Mouse (Mus musculus): ENCODE results near the gene Trpc4ap. TPM values are rescaled to one million over a fixed set of nuclear protein-coding genes. Genes with fewer than 3 reads are reported as not detected.

The Trpc4ap gene
- polyA plus RNA-seq, 1 experiment, result 223 TPM

DNA sequence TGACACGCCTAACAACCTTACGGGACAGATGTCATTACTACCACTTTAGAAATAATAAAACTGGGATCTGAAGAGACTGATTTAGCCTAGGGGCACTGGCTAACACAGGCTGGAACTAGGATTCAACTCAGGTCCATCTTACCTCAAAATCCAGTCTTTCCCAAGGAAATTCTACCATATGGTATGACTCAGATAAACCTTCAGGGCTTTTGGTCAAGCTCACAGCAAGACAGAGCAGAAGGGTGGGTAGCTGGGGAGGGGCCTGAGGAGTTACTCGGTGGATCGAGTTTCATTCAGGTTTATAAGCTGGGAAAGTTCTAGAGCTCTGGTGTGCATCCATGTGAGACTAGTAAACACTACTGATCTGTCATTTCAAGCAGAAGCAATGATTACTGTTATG lies 3.0 kb downstream of the Trpc4ap start:
- Histone ChIP-seq H3K4me1 (ENCODE audit: control insufficient read depth, insufficient read depth, low read length) (peaks cover 11% of the 10 kb centered on the region; the same call in 1 of the 2 replicates), H3K27ac (ENCODE audit: insufficient read depth, low read length) (no peak overlapping the region), H3K27me3 (ENCODE audit: control insufficient read depth, insufficient read depth, low read length) (no peaks in the 10 kb centered on the region), H3K4me3 (replicated peaks; ENCODE audit: insufficient read depth, low read depth, low read length) (no peak overlapping the region)
- DNase-seq, result peak in 1 of 2 experiments; percentile 35
- no peak for TF ChIP-seq POLR2A (IDR thresholded peaks at IDR 0.05; ENCODE audit: borderline replicate concordance, insufficient read depth, low read length)
- TF ChIP-seq CTCF (IDR thresholded peaks at IDR 0.05; ENCODE audit: borderline replicate concordance, insufficient read depth, low read depth, low read length), result no peak
- WGBS, result 44% methylated on average over 4 of the region's 4 CpGs

DNA sequence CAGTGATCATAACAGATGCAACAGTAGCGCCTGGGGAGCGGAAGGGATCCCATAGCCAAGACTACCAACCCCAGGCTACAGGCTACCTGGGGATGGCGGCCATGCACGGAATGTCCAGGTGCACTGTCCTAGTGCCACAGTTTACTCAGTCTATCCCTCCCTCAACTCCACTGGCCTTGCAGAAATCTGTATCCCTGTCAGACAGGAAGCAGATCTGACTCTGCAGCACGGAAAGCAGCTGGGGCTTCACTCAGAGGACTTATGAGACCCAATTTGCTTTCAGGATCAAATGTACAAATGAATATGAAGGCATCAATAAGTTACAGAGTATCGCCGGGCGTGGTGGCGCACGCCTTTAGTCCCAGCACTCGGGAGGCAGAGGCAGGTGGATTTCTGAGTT lies 4.4 kb downstream of the Trpc4ap start:
- Histone ChIP-seq H3K4me1 (ENCODE audit: control insufficient read depth, insufficient read depth, low read length) (peaks cover 11% of the 10 kb centered on the region; the same call in 1 of the 2 replicates), H3K4me3 (replicated peaks; ENCODE audit: insufficient read depth, low read depth, low read length) (no peak overlapping the region), H3K27ac (ENCODE audit: insufficient read depth, low read length) (no peak overlapping the region), H3K27me3 (ENCODE audit: control insufficient read depth, insufficient read depth, low read length) (no peaks in the 10 kb centered on the region)
- no peak for DNase-seq
- WGBS, result 74% methylated on average over 11 of the region's 11 CpGs
- TF ChIP-seq POLR2A (IDR thresholded peaks at IDR 0.05; ENCODE audit: borderline replicate concordance, insufficient read depth, low read length) (no peak), CTCF (IDR thresholded peaks at IDR 0.05; ENCODE audit: borderline replicate concordance, insufficient read depth, low read depth, low read length) (no peak)

DNA sequence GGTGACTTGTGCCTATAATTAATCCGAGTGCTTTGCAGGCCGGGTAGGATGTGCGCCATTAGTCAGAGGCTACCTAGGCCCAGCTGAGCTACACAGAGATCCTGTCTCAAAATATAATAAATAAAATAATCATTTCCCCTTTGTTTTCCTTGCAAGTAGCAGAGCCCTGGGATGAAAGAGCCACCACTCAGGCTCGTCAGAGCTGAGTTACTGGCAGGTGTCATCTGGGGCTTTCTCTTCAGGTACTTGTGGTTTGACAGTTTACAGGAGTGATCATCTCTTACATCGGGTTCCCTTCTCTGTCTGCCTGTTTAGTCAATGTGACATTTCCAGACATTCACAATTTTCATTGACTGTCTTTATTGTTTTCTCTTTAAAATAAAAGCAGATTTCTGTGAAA lies 5.6 kb downstream of the Trpc4ap start:
- DNase-seq, result no peak

DNA sequence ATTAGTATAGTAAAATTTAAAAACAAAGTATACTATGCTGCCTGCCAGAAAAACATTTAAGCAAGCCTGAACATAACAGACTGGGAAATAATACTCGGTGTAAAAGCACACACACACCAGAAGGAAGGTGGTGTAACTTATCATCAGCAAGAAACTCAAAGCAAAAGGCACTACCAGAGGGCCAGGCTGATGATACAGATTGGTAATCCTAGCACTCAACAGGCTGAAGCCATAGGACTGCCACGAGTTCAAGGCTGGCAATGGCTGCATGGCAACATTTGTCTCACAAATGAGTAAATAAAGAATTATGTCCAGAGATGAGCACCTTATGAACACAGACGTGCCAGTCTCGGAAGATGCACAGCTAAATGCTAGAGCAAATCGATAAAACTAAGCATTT lies 8.4 kb downstream of the Trpc4ap start:
- 90% methylated on average over 5 of the region's 5 CpGs for WGBS
- no peak for TF ChIP-seq POLR2A (IDR thresholded peaks at IDR 0.05; ENCODE audit: borderline replicate concordance, insufficient read depth, low read length)
- TF ChIP-seq CTCF (IDR thresholded peaks at IDR 0.05; ENCODE audit: borderline replicate concordance, insufficient read depth, low read depth, low read length), result no peak
- Histone ChIP-seq H3K27ac (ENCODE audit: insufficient read depth, low read length) (no peak overlapping the region), H3K27me3 (ENCODE audit: control insufficient read depth, insufficient read depth, low read length) (no peaks in the 10 kb centered on the region), H3K4me3 (replicated peaks; ENCODE audit: insufficient read depth, low read depth, low read length) (no peak overlapping the region), H3K4me1 (ENCODE audit: control insufficient read depth, insufficient read depth, low read length) (peaks cover 18% of the 10 kb centered on the region)
- no peak for DNase-seq

More for the DNA sequence above, 5.6 kb downstream of the Trpc4ap start:
- peaks cover 11% of the 10 kb centered on the region; the same call in 1 of the 2 replicates for H3K4me1 ChIP-seq (ENCODE audit: control insufficient read depth, insufficient read depth, low read length)
- H3K27ac ChIP-seq (ENCODE audit: insufficient read depth, low read length), result no peak overlapping the region
- H3K27me3 ChIP-seq (ENCODE audit: control insufficient read depth, insufficient read depth, low read length), result no peaks in the 10 kb centered on the region
- no peak for TF ChIP-seq CTCF (IDR thresholded peaks at IDR 0.05; ENCODE audit: borderline replicate concordance, insufficient read depth, low read depth, low read length)
- TF ChIP-seq POLR2A (IDR thresholded peaks at IDR 0.05; ENCODE audit: borderline replicate concordance, insufficient read depth, low read length), result no peak
- WGBS, result 78% methylated on average over 5 of the region's 5 CpGs
- H3K4me3 ChIP-seq (replicated peaks; ENCODE audit: insufficient read depth, low read depth, low read length), result no peak overlapping the region

DNA sequence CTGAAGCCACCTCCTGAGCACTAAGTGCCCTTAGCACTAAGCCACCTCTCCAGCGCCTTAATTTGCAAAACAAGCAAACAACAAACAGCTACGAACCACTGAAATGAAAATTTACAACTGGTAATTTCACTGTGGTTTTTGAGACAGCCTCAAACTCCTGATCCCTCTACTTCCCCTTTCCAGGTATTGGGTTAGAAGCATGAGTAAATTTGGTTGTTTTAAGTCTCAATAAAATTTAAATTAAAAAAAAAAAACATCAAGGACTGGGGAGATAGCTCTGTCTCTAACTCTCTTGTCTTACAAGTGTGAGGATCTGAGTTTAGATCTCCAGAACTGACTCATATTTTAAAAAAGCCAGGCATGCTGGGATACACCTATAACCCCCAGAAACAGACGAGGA lies 9.0 kb downstream of the Trpc4ap start:
- Histone ChIP-seq H3K4me3 (replicated peaks; ENCODE audit: insufficient read depth, low read depth, low read length) (no peak overlapping the region), H3K27ac (ENCODE audit: insufficient read depth, low read length) (no peak overlapping the region), H3K4me1 (ENCODE audit: control insufficient read depth, insufficient read depth, low read length) (peaks cover 18% of the 10 kb centered on the region), H3K27me3 (ENCODE audit: control insufficient read depth, insufficient read depth, low read length) (no peaks in the 10 kb centered on the region)
- TF ChIP-seq CTCF (IDR thresholded peaks at IDR 0.05; ENCODE audit: borderline replicate concordance, insufficient read depth, low read depth, low read length) (no peak), POLR2A (IDR thresholded peaks at IDR 0.05; ENCODE audit: borderline replicate concordance, insufficient read depth, low read length) (no peak)
- DNase-seq, result no peak
- WGBS, result 75% methylated on average over 3 of the region's 3 CpGs

DNA sequence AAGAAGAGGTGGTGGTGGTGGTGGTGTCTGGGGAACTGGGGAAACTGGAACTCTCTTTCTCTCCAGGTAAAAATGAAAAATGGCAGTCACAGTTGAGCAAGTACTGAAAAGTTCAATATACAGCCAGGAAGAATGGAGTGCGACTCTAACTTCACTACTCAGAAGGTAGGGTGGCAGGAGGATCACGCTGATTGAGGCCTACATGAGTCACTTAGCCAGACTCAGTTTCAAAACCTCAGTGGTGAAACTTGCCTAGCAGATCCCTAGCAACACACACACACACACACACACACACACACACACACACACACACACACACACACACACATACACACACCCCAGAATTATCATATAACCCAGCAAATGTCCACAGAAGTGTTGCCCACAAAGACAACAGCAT lies 10.3 kb downstream of the Trpc4ap start:
- Histone ChIP-seq H3K4me3 (replicated peaks; ENCODE audit: insufficient read depth, low read depth, low read length) (no peak overlapping the region), H3K4me1 (ENCODE audit: control insufficient read depth, insufficient read depth, low read length) (peaks cover 15% of the 10 kb centered on the region), H3K27me3 (ENCODE audit: control insufficient read depth, insufficient read depth, low read length) (no peaks in the 10 kb centered on the region), H3K27ac (ENCODE audit: insufficient read depth, low read length) (no peak overlapping the region)
- TF ChIP-seq CTCF (IDR thresholded peaks at IDR 0.05; ENCODE audit: borderline replicate concordance, insufficient read depth, low read depth, low read length) (no peak), POLR2A (IDR thresholded peaks at IDR 0.05; ENCODE audit: borderline replicate concordance, insufficient read depth, low read length) (no peak)
- WGBS, result 95% methylated on average over 2 of the region's 2 CpGs
- DNase-seq, result no peak

DNA sequence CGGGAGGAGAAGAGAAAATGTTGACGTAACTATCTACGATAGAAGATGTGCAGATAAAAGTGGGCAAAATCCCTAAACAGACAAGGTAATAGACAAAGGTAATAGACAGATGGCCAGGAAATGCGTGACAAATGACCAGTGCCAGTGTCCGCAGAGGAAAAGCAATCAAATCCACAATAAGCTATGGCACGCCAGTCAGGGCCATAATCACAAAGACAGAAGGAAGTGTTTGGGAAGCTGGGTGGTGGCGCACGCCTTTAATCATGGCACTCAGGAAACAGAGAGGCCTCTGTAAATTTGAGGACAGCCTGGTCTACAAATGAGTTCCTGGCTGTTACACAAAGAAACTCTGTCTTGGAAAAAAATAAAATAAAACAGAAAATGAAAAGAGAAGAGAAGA lies 11.0 kb downstream of the Trpc4ap start:
- no peak overlapping the region for H3K4me3 ChIP-seq (replicated peaks; ENCODE audit: insufficient read depth, low read depth, low read length)
- WGBS, result 23% methylated on average over 8 of the region's 8 CpGs
- no peak overlapping the region for H3K27ac ChIP-seq (ENCODE audit: insufficient read depth, low read length)
- DNase-seq, result peak in 1 of 2 experiments; percentile 51
- TF ChIP-seq CTCF (IDR thresholded peaks at IDR 0.05; ENCODE audit: borderline replicate concordance, insufficient read depth, low read depth, low read length) (no peak), POLR2A (IDR thresholded peaks at IDR 0.05; ENCODE audit: borderline replicate concordance, insufficient read depth, low read length) (no peak)
- no peaks in the 10 kb centered on the region for H3K27me3 ChIP-seq (ENCODE audit: control insufficient read depth, insufficient read depth, low read length)
- peaks cover 15% of the 10 kb centered on the region for H3K4me1 ChIP-seq (ENCODE audit: control insufficient read depth, insufficient read depth, low read length)

DNA sequence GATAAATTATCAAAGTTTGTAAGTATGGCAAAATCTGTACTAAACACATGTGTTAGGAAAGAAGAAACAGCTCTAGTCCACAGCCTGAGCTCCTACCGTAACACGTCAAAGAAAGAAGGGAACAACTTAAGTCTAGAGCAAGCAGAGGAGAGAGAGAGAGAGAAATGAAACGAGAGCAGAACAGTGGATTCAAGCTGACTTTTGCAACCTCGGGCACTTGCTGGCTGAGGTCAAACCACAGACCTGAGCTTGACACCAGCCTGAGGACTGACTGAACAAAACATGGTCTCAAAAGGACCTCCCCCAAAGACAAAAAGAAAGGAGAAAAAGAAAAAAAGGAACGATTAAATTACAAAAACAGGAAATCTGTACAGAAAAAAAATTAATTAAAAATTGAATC lies 11.6 kb downstream of the Trpc4ap start:
- H3K4me1 ChIP-seq (ENCODE audit: control insufficient read depth, insufficient read depth, low read length), result peaks cover 15% of the 10 kb centered on the region
- DNase-seq, result no peak
- H3K27ac ChIP-seq (ENCODE audit: insufficient read depth, low read length), result peak overlapping the region; percentile 72; the same call in 1 of the 2 replicates
- H3K4me3 ChIP-seq (replicated peaks; ENCODE audit: insufficient read depth, low read depth, low read length), result no peak overlapping the region
- no peak for TF ChIP-seq POLR2A (IDR thresholded peaks at IDR 0.05; ENCODE audit: borderline replicate concordance, insufficient read depth, low read length)
- WGBS, result 34% methylated on average over 5 of the region's 5 CpGs
- H3K27me3 ChIP-seq (ENCODE audit: control insufficient read depth, insufficient read depth, low read length), result no peaks in the 10 kb centered on the region
